Mouse (Mus musculus): ENCODE results near the gene Gm49358. TPM values are rescaled to one million over a fixed set of nuclear protein-coding genes. Genes with fewer than 3 reads are reported as not detected.

The Gm49358 gene
- polyA plus RNA-seq, 1 experiment from 2014 or later, result not detected

GRCm38 (mm10) chr10:86761722-86762383 lies 1.9 kb upstream of the Gm49358 start:
- no peaks in the 10 kb centered on the region; the same call in 1 of the 2 replicates for H3K27me3 ChIP-seq (ENCODE audit: insufficient read depth, poor library complexity, severe bottlenecking)
- WGBS, result 27% methylated on average over 7 of the region's 7 CpGs
- H3K27ac ChIP-seq, result 0 out of 2 replicates have a peak overlapping the region, but pooled peaks have one; percentile 12
- peaks cover 6% of the 10 kb centered on the region; the same call in 1 of the 2 replicates for H3K4me1 ChIP-seq
- no peaks in the 10 kb centered on the region for H3K36me3 ChIP-seq
- H3K9me3 ChIP-seq, result no peaks in the 10 kb centered on the region
- no peak overlapping the region for H3K4me3 ChIP-seq
- peak; percentile 31 for DNase-seq (ENCODE audit: low spot score)

- Histone ChIP-seq H3K27ac (no peak overlapping the region), H3K4me1 (peaks cover 6% of the 10 kb centered on the region; the same call in 1 of the 2 replicates), H3K4me3 (no peak overlapping the region), H3K27me3 (ENCODE audit: insufficient read depth, poor library complexity, severe bottlenecking) (no peaks in the 10 kb centered on the region; the same call in 1 of the 2 replicates), H3K9me3 (no peaks in the 10 kb centered on the region), H3K36me3 (no peaks in the 10 kb centered on the region)
- peak; percentile 38 for DNase-seq (ENCODE audit: low spot score)
- 61% methylated on average over 3 of the region's 3 CpGs for WGBS
These were observed 1.4 kb upstream of the Gm49358 start for GRCm38 (mm10) chr10:86762384-86762730.

GRCm38 (mm10) chr10:86765344-86765966 lies 1.7 kb downstream of the Gm49358 start:
- 88% methylated on average over 4 of the region's 4 CpGs for WGBS

GRCm38 (mm10) chr10:86769216-86769615 lies 5.4 kb downstream of the Gm49358 start:
- Histone ChIP-seq H3K27me3 (ENCODE audit: insufficient read depth, poor library complexity, severe bottlenecking) (no peaks in the 10 kb centered on the region; the same call in 1 of the 2 replicates), H3K36me3 (no peaks in the 10 kb centered on the region), H3K4me1 (no peaks in the 10 kb centered on the region), H3K27ac (no peak overlapping the region), H3K9me3 (no peaks in the 10 kb centered on the region), H3K4me3 (no peak overlapping the region)
- DNase-seq (ENCODE audit: low spot score), result no peak
- WGBS, result 63% methylated on average over 5 of the region's 5 CpGs

More at GRCm38 (mm10) chr10:86765344-86765966, 1.7 kb downstream of the Gm49358 start:
- no peak for DNase-seq (ENCODE audit: low spot score)
- Histone ChIP-seq H3K9me3 (no peaks in the 10 kb centered on the region), H3K36me3 (no peaks in the 10 kb centered on the region), H3K27ac (no peak overlapping the region), H3K4me1 (peaks cover 6% of the 10 kb centered on the region; the same call in 1 of the 2 replicates), H3K27me3 (ENCODE audit: insufficient read depth, poor library complexity, severe bottlenecking) (no peaks in the 10 kb centered on the region; the same call in 1 of the 2 replicates), H3K4me3 (no peak overlapping the region)

GRCm38 (mm10) chr10:86769797-86770196 lies 6.0 kb downstream of the Gm49358 start:
- DNase-seq (ENCODE audit: low spot score), result no peak
- no peaks in the 10 kb centered on the region for H3K9me3 ChIP-seq
- 47% methylated on average over 4 of the region's 4 CpGs for WGBS

GRCm38 (mm10) chr10:86771701-86772100 lies 7.9 kb downstream of the Gm49358 start:
- no peak overlapping the region for H3K4me3 ChIP-seq
- DNase-seq (ENCODE audit: low spot score), result no peak
- H3K36me3 ChIP-seq, result no peaks in the 10 kb centered on the region
- no peaks in the 10 kb centered on the region for H3K9me3 ChIP-seq
- H3K27ac ChIP-seq, result no peak overlapping the region
- WGBS, result 79% methylated on average over 5 of the region's 5 CpGs
- no peaks in the 10 kb centered on the region for H3K4me1 ChIP-seq
- no peaks in the 10 kb centered on the region; the same call in 1 of the 2 replicates for H3K27me3 ChIP-seq (ENCODE audit: insufficient read depth, poor library complexity, severe bottlenecking)

More at GRCm38 (mm10) chr10:86769797-86770196, 6.0 kb downstream of the Gm49358 start:
- H3K4me1 ChIP-seq, result no peaks in the 10 kb centered on the region
- H3K4me3 ChIP-seq, result no peak overlapping the region
- H3K27me3 ChIP-seq (ENCODE audit: insufficient read depth, poor library complexity, severe bottlenecking), result no peaks in the 10 kb centered on the region; the same call in 1 of the 2 replicates
- no peaks in the 10 kb centered on the region for H3K36me3 ChIP-seq
- H3K27ac ChIP-seq, result no peak overlapping the region

GRCm38 (mm10) chr10:86772231-86772631 lies 8.5 kb downstream of the Gm49358 start:
- H3K27ac ChIP-seq, result no peak overlapping the region

GRCm38 (mm10) chr10:86773360-86773759 lies 9.6 kb downstream of the Gm49358 start:
- Histone ChIP-seq H3K27me3 (ENCODE audit: insufficient read depth, poor library complexity, severe bottlenecking) (no peaks in the 10 kb centered on the region; the same call in 1 of the 2 replicates), H3K4me3 (no peak overlapping the region), H3K9me3 (no peaks in the 10 kb centered on the region), H3K36me3 (no peaks in the 10 kb centered on the region), H3K4me1 (peaks cover 10% of the 10 kb centered on the region), H3K27ac (no peak overlapping the region)
- DNase-seq (ENCODE audit: low spot score), result no peak
- 70% methylated on average over 4 of the region's 4 CpGs for WGBS

More at GRCm38 (mm10) chr10:86772231-86772631, 8.5 kb downstream of the Gm49358 start:
- no peaks in the 10 kb centered on the region for H3K4me1 ChIP-seq
- no peaks in the 10 kb centered on the region for H3K9me3 ChIP-seq
- no peaks in the 10 kb centered on the region for H3K36me3 ChIP-seq
- no peak for DNase-seq (ENCODE audit: low spot score)
- no peaks in the 10 kb centered on the region; the same call in 1 of the 2 replicates for H3K27me3 ChIP-seq (ENCODE audit: insufficient read depth, poor library complexity, severe bottlenecking)
- WGBS, result 69% methylated on average over 6 of the region's 6 CpGs
- H3K4me3 ChIP-seq, result no peak overlapping the region

GRCm38 (mm10) chr10:86776281-86776680 lies 12.5 kb downstream of the Gm49358 start:
- no peaks in the 10 kb centered on the region for H3K9me3 ChIP-seq
- H3K4me3 ChIP-seq, result no peak overlapping the region
- 70% methylated on average over 9 of the region's 9 CpGs for WGBS
- no peak overlapping the region for H3K27ac ChIP-seq
- no peaks in the 10 kb centered on the region for H3K27me3 ChIP-seq (ENCODE audit: insufficient read depth, poor library complexity, severe bottlenecking)
- H3K36me3 ChIP-seq, result no peaks in the 10 kb centered on the region
- peaks cover 23% of the 10 kb centered on the region for H3K4me1 ChIP-seq
- DNase-seq (ENCODE audit: low spot score), result no peak

- Histone ChIP-seq H3K4me3 (peak overlapping the region; percentile 84), H3K36me3 (no peaks in the 10 kb centered on the region), H3K27ac (peak overlapping the region; percentile 95), H3K9me3 (no peaks in the 10 kb centered on the region), H3K4me1 (peaks cover 36% of the 10 kb centered on the region), H3K27me3 (ENCODE audit: insufficient read depth, poor library complexity, severe bottlenecking) (no peaks in the 10 kb centered on the region)
- DNase-seq (ENCODE audit: low spot score), result peak; percentile 79
- 21% methylated on average over 19 of the region's 19 CpGs for WGBS
These were observed 14.0 kb downstream of the Gm49358 start for GRCm38 (mm10) chr10:86777614-86778319.

GRCm38 (mm10) chr10:86778398-86779116 lies 14.8 kb downstream of the Gm49358 start, which contains the start of gene Nt5dc3:
Gene Nt5dc3 (plus strand): TSS chr10:86779005.
- peaks cover 36% of the 10 kb centered on the region for H3K4me1 ChIP-seq
- H3K36me3 ChIP-seq, result no peaks in the 10 kb centered on the region
- peak within 1 kb of the TSS; percentile 84 for H3K4me3 ChIP-seq
- peak within 1 kb of the TSS; percentile 95 for H3K27ac ChIP-seq
- DNase-seq (ENCODE audit: low spot score), result peak; percentile 99
- no peaks in the 10 kb centered on the region for H3K9me3 ChIP-seq
- no peaks in the 10 kb centered on the region for H3K27me3 ChIP-seq (ENCODE audit: insufficient read depth, poor library complexity, severe bottlenecking)
- under 1% methylated on average over 44 of the region's 44 CpGs for WGBS

- peaks cover 38% of the 10 kb centered on the region for H3K4me1 ChIP-seq
- peak; percentile 78 for DNase-seq (ENCODE audit: low spot score)
- H3K27me3 ChIP-seq (ENCODE audit: insufficient read depth, poor library complexity, severe bottlenecking), result no peaks in the 10 kb centered on the region
- H3K36me3 ChIP-seq, result no peaks in the 10 kb centered on the region
- H3K27ac ChIP-seq, result peak overlapping the region; percentile 95
- WGBS, result under 1% methylated on average over 58 of the region's 58 CpGs
- no peaks in the 10 kb centered on the region for H3K9me3 ChIP-seq
- H3K4me3 ChIP-seq, result peak overlapping the region; percentile 84
These were observed 15.5 kb downstream of the Gm49358 start for GRCm38 (mm10) chr10:86779117-86779755.

All from heart, embryonic 10.5 days (tissue).